Mouse (Mus musculus): ENCODE measurements around the gene Fry. TPM values are rescaled to one million over a fixed set of nuclear protein-coding genes. Genes with fewer than 3 reads are reported as not detected.
A peak's percentile ranks its signal among the peaks of the same experiment; 100 is the strongest.

Gene Fry
- polyA plus RNA-seq, 1 experiment from 2014 or later = 43.4 TPM

DNA sequence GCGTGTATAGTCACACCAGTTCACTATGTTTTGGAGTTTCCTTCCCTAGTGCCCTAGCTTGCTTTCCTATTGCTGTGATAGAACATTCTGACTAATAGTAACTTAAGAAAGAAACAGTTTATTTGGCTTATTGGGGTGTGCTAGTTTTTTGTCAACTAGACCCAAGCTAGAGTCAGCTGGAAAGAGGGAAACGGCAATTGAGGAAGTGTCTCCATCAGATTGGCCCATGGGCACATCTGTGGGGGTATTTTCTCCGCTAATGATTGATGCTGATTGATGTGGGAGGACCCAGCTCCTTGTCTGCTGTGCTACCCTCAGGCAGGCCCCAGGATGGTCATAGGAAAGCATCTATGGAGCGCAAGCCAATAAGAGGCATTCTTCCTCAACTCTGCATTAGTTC lies 3.6 kb downstream of the Fry start:
- Histone ChIP-seq H3K9ac (ENCODE audit: low read depth, low read length) (no peak overlapping the region), H3K27me3 (replicated peaks; ENCODE audit: control insufficient read depth, insufficient read depth, low read length) (no peaks in the 10 kb centered on the region), H3K4me3 (ENCODE audit: low read length) (no peak overlapping the region), H3K9me3 (ENCODE audit: control insufficient read depth, low read length) (no peaks in the 10 kb centered on the region), H3K36me3 (ENCODE audit: control insufficient read depth, insufficient read depth, low read length) (no peaks in the 10 kb centered on the region), H3K27ac (ENCODE audit: low read depth, low read length) (no peak overlapping the region), H3K4me2 (ENCODE audit: low read length) (no peak overlapping the region), H3K4me1 (ENCODE audit: control insufficient read depth, insufficient read depth, low read depth, low read length) (peaks cover 3% of the 10 kb centered on the region)
- 83% methylated on average over 4 of the region's 4 CpGs for WGBS
- no peak for ATAC-seq

DNA sequence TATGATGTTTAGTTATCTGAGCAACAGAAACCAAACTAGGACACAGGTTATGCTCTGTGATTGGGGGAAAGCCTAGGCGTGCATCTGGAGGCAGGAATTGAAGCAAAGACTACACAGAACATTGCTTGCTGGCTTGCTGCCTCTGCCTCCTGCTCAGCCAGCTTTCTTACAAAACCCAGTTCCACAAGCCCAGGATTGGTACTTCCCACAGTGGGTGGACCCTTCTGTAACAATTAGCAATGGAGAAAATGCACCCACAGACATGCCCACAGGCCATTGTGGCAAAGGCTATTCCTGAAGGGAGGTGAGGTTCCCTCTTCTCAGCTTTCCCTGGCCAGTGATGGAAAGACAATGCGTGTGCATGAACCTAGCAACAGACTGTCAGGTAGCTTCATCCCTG lies 4.1 kb downstream of the Fry start:
- no peak overlapping the region for H3K27ac ChIP-seq (ENCODE audit: low read depth, low read length)
- H3K9ac ChIP-seq (ENCODE audit: low read depth, low read length) = no peak overlapping the region
- H3K4me3 ChIP-seq (ENCODE audit: low read length) = no peak overlapping the region
- ATAC-seq = no peak
- H3K4me1 ChIP-seq (ENCODE audit: control insufficient read depth, insufficient read depth, low read depth, low read length) = peaks cover 3% of the 10 kb centered on the region
- no peak overlapping the region for H3K4me2 ChIP-seq (ENCODE audit: low read length)
- H3K9me3 ChIP-seq (ENCODE audit: control insufficient read depth, low read length) = no peaks in the 10 kb centered on the region
- H3K27me3 ChIP-seq (replicated peaks; ENCODE audit: control insufficient read depth, insufficient read depth, low read length) = no peaks in the 10 kb centered on the region
- WGBS = 86% methylated on average over 2 of the region's 2 CpGs
- no peaks in the 10 kb centered on the region for H3K36me3 ChIP-seq (ENCODE audit: control insufficient read depth, insufficient read depth, low read length)

DNA sequence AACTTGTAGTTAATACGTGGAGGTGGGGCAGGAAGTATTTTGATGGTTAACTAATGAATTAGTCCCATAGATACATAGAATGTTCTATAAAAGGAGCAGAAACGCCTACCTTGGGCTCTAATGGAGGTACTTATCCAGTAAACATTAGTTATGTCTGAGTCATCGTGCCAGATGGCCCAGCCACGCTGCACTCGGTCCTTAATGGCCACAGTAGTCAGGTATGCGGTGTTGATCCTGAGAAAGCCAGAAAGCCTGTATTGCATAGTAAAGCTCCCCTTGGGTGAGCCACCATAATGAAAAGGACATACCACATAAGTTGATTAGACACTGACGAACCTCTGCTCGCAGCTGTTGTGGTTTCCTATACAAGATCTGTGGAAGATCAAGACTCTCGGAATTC lies 7.5 kb downstream of the Fry start:
- Histone ChIP-seq H3K27me3 (replicated peaks; ENCODE audit: control insufficient read depth, insufficient read depth, low read length) (no peaks in the 10 kb centered on the region), H3K36me3 (ENCODE audit: control insufficient read depth, insufficient read depth, low read length) (no peaks in the 10 kb centered on the region), H3K9me3 (ENCODE audit: control insufficient read depth, low read length) (no peaks in the 10 kb centered on the region), H3K4me2 (ENCODE audit: low read length) (no peak overlapping the region), H3K27ac (ENCODE audit: low read depth, low read length) (no peak overlapping the region), H3K4me3 (ENCODE audit: low read length) (no peak overlapping the region), H3K4me1 (ENCODE audit: control insufficient read depth, insufficient read depth, low read depth, low read length) (no peaks in the 10 kb centered on the region; the same call in 1 of the 2 replicates), H3K9ac (ENCODE audit: low read depth, low read length) (no peak overlapping the region)
- no peak for ATAC-seq
- WGBS = 80% methylated on average over 9 of the region's 9 CpGs

DNA sequence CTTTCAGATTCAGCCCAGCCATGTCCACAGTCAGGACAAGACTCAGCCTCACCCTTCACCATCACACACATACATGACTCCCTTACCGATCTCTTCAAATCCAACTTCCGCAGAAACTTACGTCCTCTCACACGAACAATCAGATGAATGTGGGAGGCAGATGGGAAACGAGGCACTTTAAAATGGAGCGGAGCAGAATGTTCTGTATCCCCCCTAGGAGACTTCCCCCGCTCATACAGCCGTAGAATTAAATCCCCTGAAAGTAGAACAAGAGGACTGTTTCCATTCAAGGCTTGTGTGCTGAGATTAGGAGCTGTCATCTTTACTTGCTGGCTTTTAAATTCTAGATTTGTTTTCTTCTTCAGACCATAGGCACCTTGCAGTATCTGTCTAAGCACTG lies 10.0 kb downstream of the Fry start:
- H3K4me2 ChIP-seq (ENCODE audit: low read length) = no peak overlapping the region
- H3K4me1 ChIP-seq (ENCODE audit: control insufficient read depth, insufficient read depth, low read depth, low read length) = peaks cover 2% of the 10 kb centered on the region
- no peak overlapping the region for H3K9ac ChIP-seq (ENCODE audit: low read depth, low read length)
- ATAC-seq = no peak
- 64% methylated on average over 8 of the region's 8 CpGs for WGBS
- no peak overlapping the region for H3K27ac ChIP-seq (ENCODE audit: low read depth, low read length)
- no peaks in the 10 kb centered on the region for H3K27me3 ChIP-seq (replicated peaks; ENCODE audit: control insufficient read depth, insufficient read depth, low read length)
- no peaks in the 10 kb centered on the region for H3K36me3 ChIP-seq (ENCODE audit: control insufficient read depth, insufficient read depth, low read length)
- no peaks in the 10 kb centered on the region for H3K9me3 ChIP-seq (ENCODE audit: control insufficient read depth, low read length)
- H3K4me3 ChIP-seq (ENCODE audit: low read length) = no peak overlapping the region

DNA sequence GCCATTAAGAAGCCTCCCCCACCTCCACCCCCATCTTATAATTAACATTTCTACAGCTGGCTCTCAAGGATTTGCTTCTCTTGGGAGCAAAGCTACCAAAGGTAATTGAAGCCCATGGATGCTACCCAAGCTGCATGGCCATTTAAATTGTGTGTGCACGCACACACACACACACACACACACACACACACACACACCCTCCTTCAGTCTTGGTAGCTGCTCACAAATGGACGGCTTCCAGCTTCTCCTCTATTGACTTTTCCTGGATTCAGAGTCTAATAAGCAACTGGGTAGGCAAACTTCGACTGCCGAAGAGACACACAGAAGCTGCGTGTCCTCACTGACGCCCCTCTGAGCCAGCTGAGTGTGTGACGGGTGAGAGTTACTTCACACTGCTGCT lies 11.7 kb downstream of the Fry start:
- WGBS = 73% methylated on average over 7 of the region's 7 CpGs

DNA sequence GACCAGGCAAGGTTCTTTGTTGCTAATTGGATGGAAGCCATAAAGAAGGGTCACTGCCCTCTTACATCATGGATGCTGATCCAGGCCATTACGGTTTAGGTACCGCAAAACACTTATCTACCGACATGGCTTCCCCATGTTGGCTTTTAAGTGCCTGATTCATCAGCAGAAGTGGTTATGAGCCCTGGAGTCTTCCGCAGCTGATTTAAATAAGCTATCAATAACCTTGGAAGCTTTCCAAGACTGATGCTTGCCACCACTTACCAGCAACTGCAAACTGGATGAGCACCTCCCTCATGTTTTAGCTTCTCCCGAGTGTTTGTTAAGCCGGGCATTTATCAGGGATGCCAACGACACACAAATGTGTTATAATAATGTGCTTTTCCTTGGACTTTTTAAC lies 12.7 kb downstream of the Fry start:
- no peaks in the 10 kb centered on the region for H3K36me3 ChIP-seq (ENCODE audit: control insufficient read depth, insufficient read depth, low read length)
- H3K4me3 ChIP-seq (ENCODE audit: low read length) = no peak overlapping the region
- no peak overlapping the region for H3K9ac ChIP-seq (ENCODE audit: low read depth, low read length)
- ATAC-seq = no peak
- no peaks in the 10 kb centered on the region for H3K9me3 ChIP-seq (ENCODE audit: control insufficient read depth, low read length)
- H3K4me1 ChIP-seq (ENCODE audit: control insufficient read depth, insufficient read depth, low read depth, low read length) = peaks cover 2% of the 10 kb centered on the region
- no peak overlapping the region for H3K27ac ChIP-seq (ENCODE audit: low read depth, low read length)
- H3K27me3 ChIP-seq (replicated peaks; ENCODE audit: control insufficient read depth, insufficient read depth, low read length) = no peaks in the 10 kb centered on the region
- 58% methylated on average over 7 of the region's 7 CpGs for WGBS
- no peak overlapping the region for H3K4me2 ChIP-seq (ENCODE audit: low read length)

More for the DNA sequence above, 11.7 kb downstream of the Fry start:
- peak; percentile 35; the same call in 1 of the 2 replicates for ATAC-seq
- H3K4me3 ChIP-seq (ENCODE audit: low read length) = no peak overlapping the region
- no peak overlapping the region for H3K27ac ChIP-seq (ENCODE audit: low read depth, low read length)
- H3K4me2 ChIP-seq (ENCODE audit: low read length) = no peak overlapping the region
- H3K9me3 ChIP-seq (ENCODE audit: control insufficient read depth, low read length) = no peaks in the 10 kb centered on the region
- peaks cover 2% of the 10 kb centered on the region for H3K4me1 ChIP-seq (ENCODE audit: control insufficient read depth, insufficient read depth, low read depth, low read length)
- H3K9ac ChIP-seq (ENCODE audit: low read depth, low read length) = no peak overlapping the region
- H3K36me3 ChIP-seq (ENCODE audit: control insufficient read depth, insufficient read depth, low read length) = no peaks in the 10 kb centered on the region
- no peaks in the 10 kb centered on the region for H3K27me3 ChIP-seq (replicated peaks; ENCODE audit: control insufficient read depth, insufficient read depth, low read length)

DNA sequence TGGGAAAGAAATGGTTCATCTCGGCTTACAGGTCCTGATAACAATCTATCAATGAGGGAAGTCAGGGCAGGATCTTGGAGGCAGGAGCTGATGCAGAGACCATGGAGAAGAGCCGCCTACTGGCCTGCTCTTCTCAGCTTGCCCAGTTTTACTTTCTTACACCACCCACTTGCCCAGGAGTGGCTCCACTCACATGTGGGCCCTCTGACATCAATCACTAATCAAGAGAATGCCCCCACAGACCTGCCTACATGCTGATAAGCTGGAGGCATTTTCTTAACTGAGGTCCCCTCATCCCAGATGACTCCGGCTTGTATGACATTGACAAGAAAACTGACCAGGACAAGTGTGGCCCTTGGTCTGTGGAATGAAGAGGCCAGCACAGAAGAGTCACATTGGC lies 16.2 kb downstream of the Fry start:
- Histone ChIP-seq H3K27me3 (replicated peaks; ENCODE audit: control insufficient read depth, insufficient read depth, low read length) (no peaks in the 10 kb centered on the region), H3K9ac (ENCODE audit: low read depth, low read length) (no peak overlapping the region), H3K4me1 (ENCODE audit: control insufficient read depth, insufficient read depth, low read depth, low read length) (peaks cover 2% of the 10 kb centered on the region), H3K27ac (ENCODE audit: low read depth, low read length) (no peak overlapping the region), H3K4me2 (ENCODE audit: low read length) (no peak overlapping the region), H3K4me3 (ENCODE audit: low read length) (no peak overlapping the region), H3K36me3 (ENCODE audit: control insufficient read depth, insufficient read depth, low read length) (no peaks in the 10 kb centered on the region), H3K9me3 (ENCODE audit: control insufficient read depth, low read length) (no peaks in the 10 kb centered on the region)
- ATAC-seq = no peak
- 89% methylated on average over 3 of the region's 3 CpGs for WGBS

DNA sequence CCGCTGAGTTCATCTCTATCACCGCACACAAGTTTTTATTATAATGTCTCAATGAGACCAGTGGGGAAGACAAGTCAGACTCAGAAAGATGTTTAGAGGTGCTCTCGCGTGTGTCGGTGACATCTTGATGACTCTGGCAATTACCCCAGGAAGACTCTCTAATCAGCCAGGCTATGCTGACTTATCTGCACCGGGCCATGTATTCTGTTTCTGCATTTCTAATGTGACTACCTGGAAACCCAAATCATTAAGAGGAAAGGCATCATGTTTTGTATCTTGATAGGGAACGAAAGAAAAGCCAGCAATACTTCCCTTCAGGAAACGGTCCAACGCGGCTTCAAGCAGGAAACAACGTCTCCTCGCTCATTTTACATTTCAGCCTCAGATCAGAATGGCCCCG lies 17.1 kb downstream of the Fry start:
- H3K4me1 ChIP-seq (ENCODE audit: control insufficient read depth, insufficient read depth, low read depth, low read length) = peaks cover 2% of the 10 kb centered on the region
- ATAC-seq = no peak
- H3K4me3 ChIP-seq (ENCODE audit: low read length) = no peak overlapping the region
- H3K9ac ChIP-seq (ENCODE audit: low read depth, low read length) = no peak overlapping the region
- 76% methylated on average over 13 of the region's 13 CpGs for WGBS
- H3K4me2 ChIP-seq (ENCODE audit: low read length) = no peak overlapping the region
- H3K27ac ChIP-seq (ENCODE audit: low read depth, low read length) = no peak overlapping the region
- no peaks in the 10 kb centered on the region for H3K27me3 ChIP-seq (replicated peaks; ENCODE audit: control insufficient read depth, insufficient read depth, low read length)
- H3K9me3 ChIP-seq (ENCODE audit: control insufficient read depth, low read length) = no peaks in the 10 kb centered on the region
- H3K36me3 ChIP-seq (ENCODE audit: control insufficient read depth, insufficient read depth, low read length) = no peaks in the 10 kb centered on the region

DNA sequence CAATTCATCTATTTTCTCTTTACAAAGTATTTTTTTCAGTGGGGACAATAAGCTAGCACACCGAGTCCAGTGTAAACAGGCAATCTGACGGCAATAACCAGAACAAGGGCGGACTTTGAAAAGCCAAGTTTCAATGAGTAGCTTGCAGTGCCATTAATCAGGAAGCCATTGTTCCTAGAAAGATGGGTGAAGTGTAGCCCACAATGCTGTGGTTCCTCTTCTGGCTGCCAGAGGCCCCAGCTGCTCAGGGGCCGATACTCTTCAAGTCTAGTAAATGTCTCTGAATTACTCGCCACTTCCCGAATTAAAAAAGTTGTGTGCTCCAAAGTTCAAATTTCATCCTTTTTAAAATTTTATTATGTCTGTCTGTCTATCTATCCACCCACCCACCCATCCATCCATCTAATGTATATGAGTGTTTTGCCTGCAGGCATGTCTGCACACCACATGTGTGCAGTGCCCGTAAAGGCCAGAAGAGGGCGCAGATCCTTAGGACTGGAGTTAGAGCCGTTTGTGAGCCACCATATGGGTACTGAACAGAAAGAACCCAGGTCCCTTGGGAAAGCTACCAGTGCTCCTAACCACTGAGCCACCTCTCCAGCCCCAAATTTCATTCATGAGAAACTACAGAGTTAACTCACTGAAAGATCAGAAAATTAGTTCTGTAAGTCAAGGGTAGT lies 19.5 kb downstream of the Fry start:
- H3K9ac ChIP-seq (ENCODE audit: low read depth, low read length) = no peak overlapping the region
- H3K9me3 ChIP-seq (ENCODE audit: control insufficient read depth, low read length) = no peaks in the 10 kb centered on the region
- H3K27ac ChIP-seq (ENCODE audit: low read depth, low read length) = no peak overlapping the region
- H3K4me3 ChIP-seq (ENCODE audit: low read length) = no peak overlapping the region
- no peak overlapping the region for H3K4me2 ChIP-seq (ENCODE audit: low read length)
- ATAC-seq = no peak
- no peaks in the 10 kb centered on the region for H3K4me1 ChIP-seq (ENCODE audit: control insufficient read depth, insufficient read depth, low read depth, low read length)
- no peaks in the 10 kb centered on the region for H3K27me3 ChIP-seq (replicated peaks; ENCODE audit: control insufficient read depth, insufficient read depth, low read length)
- WGBS = 75% methylated on average over 9 of the region's 9 CpGs
- H3K36me3 ChIP-seq (ENCODE audit: control insufficient read depth, insufficient read depth, low read length) = no peaks in the 10 kb centered on the region

DNA sequence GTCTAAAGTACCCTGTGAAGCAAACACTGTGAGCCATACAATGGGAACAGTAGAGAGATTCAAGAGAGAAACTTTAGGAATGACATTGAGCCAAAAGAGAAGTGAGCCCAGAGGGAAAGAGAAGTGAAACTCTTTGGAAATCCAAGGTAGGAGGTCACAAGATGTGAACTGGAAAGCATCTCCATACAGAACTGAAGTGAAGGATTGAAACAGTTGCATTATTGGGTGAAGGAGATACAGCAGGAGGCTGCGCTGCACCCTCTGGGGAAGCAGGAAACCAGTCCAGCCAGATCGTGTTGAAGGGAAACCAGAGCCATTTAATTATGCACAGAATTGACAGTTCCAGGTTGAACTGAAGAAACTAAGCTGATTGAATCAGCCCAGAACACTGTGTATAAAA lies 22.1 kb downstream of the Fry start:
- Histone ChIP-seq H3K27me3 (replicated peaks; ENCODE audit: control insufficient read depth, insufficient read depth, low read length) (no peaks in the 10 kb centered on the region), H3K4me1 (ENCODE audit: control insufficient read depth, insufficient read depth, low read depth, low read length) (no peaks in the 10 kb centered on the region; the same call in 1 of the 2 replicates), H3K9ac (ENCODE audit: low read depth, low read length) (no peak overlapping the region), H3K9me3 (ENCODE audit: control insufficient read depth, low read length) (no peaks in the 10 kb centered on the region), H3K36me3 (ENCODE audit: control insufficient read depth, insufficient read depth, low read length) (no peaks in the 10 kb centered on the region), H3K4me3 (ENCODE audit: low read length) (no peak overlapping the region), H3K4me2 (ENCODE audit: low read length) (no peak overlapping the region), H3K27ac (ENCODE audit: low read depth, low read length) (no peak overlapping the region)
- WGBS = 74% methylated on average over 2 of the region's 2 CpGs
- no peak for ATAC-seq
